Mouse (Mus musculus) forelimb bud, embryonic 11.5 days (tissue): ENCODE results near the gene Nrl.

Source experiments
- DNase-seq: peaks from one replicate; pipeline ENCODE4 v3.0.0-alpha.2; 2012; ENCODE audit warnings: low read depth, low spot score

Gene Nrl

GRCm38 (mm10) chr14:55486836-55487235 lies 37.9 kb downstream of the Nrl start:
- no peak for DNase-seq

- DNase-seq: no peak
Measured at GRCm38 (mm10) chr14:55484430-55485085, 40.2 kb downstream of the Nrl start.

GRCm38 (mm10) chr14:55479629-55480028 lies 45.2 kb downstream of the Nrl start:
- no peak for DNase-seq

GRCm38 (mm10) chr14:55478651-55479599 lies 45.9 kb downstream of the Nrl start, which contains the start of gene Dhrs4:
Dhrs4 (plus strand) TSS chr14:55478758.
- peak; percentile 79 for DNase-seq

- no peak for DNase-seq
Measured at GRCm38 (mm10) chr14:55477829-55478228, 47.0 kb downstream of the Nrl start.

- no peak for DNase-seq
Measured at GRCm38 (mm10) chr14:55477421-55477820, 47.4 kb downstream of the Nrl start.

GRCm38 (mm10) chr14:55475654-55476053 lies 49.1 kb downstream of the Nrl start:
- no peak for DNase-seq

GRCm38 (mm10) chr14:55470806-55471205 lies 54.0 kb downstream of the Nrl start:
- DNase-seq: no peak

- DNase-seq: no peak
Measured at GRCm38 (mm10) chr14:55469821-55470220, 55.0 kb downstream of the Nrl start.

- DNase-seq: no peak
Measured at GRCm38 (mm10) chr14:55469041-55469440, 55.7 kb downstream of the Nrl start.
